Mouse (Mus musculus) midbrain, embryonic 12.5 days (tissue): ENCODE results near the gene B3galt6. TPM values are rescaled to one million over a fixed set of nuclear protein-coding genes. Genes with fewer than 3 reads are reported as not detected.

ENCODE experiments used
- ATAC-seq: fragments of 200-750 bp; cut with Nextera tagmentation; 2 replicates; pipeline ENCODE4 v1.8.0; 2017; ENCODE audit warnings: low read depth, moderate TSS enrichment, moderate library complexity; ENCODE audit not compliant: low FRiP score
- H3K27ac ChIP-seq: fragments of 300-500 bp; sonication (generic); replicated peaks from 2 replicates; pipeline ENCODE4 v1.5.1; 2016; ENCODE audit warnings: mild to moderate bottlenecking
- H3K27me3 ChIP-seq: fragments of 300-500 bp; sonication (generic); 2 replicates; pipeline ENCODE4 v1.6.1; 2016; ENCODE audit warnings: mild to moderate bottlenecking
- H3K36me3 ChIP-seq: fragments of 300-500 bp; sonication (generic); 2 replicates; pipeline ENCODE4 v1.6.1; 2016
- H3K4me1 ChIP-seq: fragments of 300-500 bp; sonication (generic); 2 replicates; pipeline ENCODE4 v1.6.1; 2016
- H3K4me2 ChIP-seq: fragments of 300-500 bp; sonication (generic); replicated peaks from 2 replicates; pipeline ENCODE4 v1.6.1; 2016; ENCODE audit warnings: mild to moderate bottlenecking, moderate library complexity
- H3K4me3 ChIP-seq: fragments of 300-500 bp; sonication (generic); 2 replicates; pipeline ENCODE4 v1.5.1; 2016; ENCODE audit warnings: mild to moderate bottlenecking
- H3K9ac ChIP-seq: fragments of 300-500 bp; sonication (generic); replicated peaks from 2 replicates; pipeline ENCODE4 v1.6.1; 2016; ENCODE audit warnings: mild to moderate bottlenecking, moderate library complexity
- H3K9me3 ChIP-seq: fragments of 300-500 bp; sonication (generic); 2 replicates; pipeline ENCODE4 v1.6.1; 2016; ENCODE audit warnings: mild to moderate bottlenecking
- WGBS: fragments of 180-500 bp; shearing (Covaris S2); methylation state at CpG from one replicate; pipeline ENCODE4 v1.1.7; 2016; 5-methylcytosine and 5-hydroxymethylcytosine counted together
- polyA plus RNA-seq: library from polyadenylated mRNA; unstranded; fragments of >200 nt; fragmentation: Nextera tagmentation; extraction: Ambion mirVana; gene quantifications from 2 replicates; pipeline ENCODE4 v1.2.1, GENCODE M21; 2016

Gene B3galt6
- polyA plus RNA-seq: 19.1 and 23.0 TPM in 2 replicates

- ATAC-seq: peak; percentile 87
- Histone ChIP-seq H3K4me3 (peak within 1 kb of the TSS; percentile 76), H3K4me1 (peaks cover 30% of the 10 kb centered on the region), H3K9me3 (no peaks in the 10 kb centered on the region), H3K27ac (peak within 1 kb of the TSS; percentile 84), H3K9ac (peak within 1 kb of the TSS; percentile 77), H3K4me2 (peak within 1 kb of the TSS; percentile 95), H3K36me3 (peaks cover 16% of the 10 kb centered on the region), H3K27me3 (no peaks in the 10 kb centered on the region)
- WGBS: under 1% methylated on average over 99 of the region's 99 CpGs
These were observed at the start of gene B3galt6, which contains the start of gene Sdf4 for GRCm38 (mm10) chr4:155992241-155992905. TSS of gene B3galt6 (minus strand) at chr4:155992649. TSS of gene Sdf4 (plus strand) at chr4:155992872.

GRCm38 (mm10) chr4:156034901-156035300 is 42.5 kb upstream of the B3galt6 start:
- Histone ChIP-seq H3K4me1 (peaks cover 32% of the 10 kb centered on the region), H3K27me3 (peaks cover 27% of the 10 kb centered on the region), H3K9me3 (no peaks in the 10 kb centered on the region), H3K4me2 (peak overlapping the region; percentile 48), H3K4me3 (peak overlapping the region; percentile 31), H3K27ac (no peak overlapping the region), H3K36me3 (no peaks in the 10 kb centered on the region), H3K9ac (peak overlapping the region; percentile 28; the same call in 1 of the 2 replicates)
- ATAC-seq: no peak
- 5% methylated on average over 25 of the region's 25 CpGs for WGBS

GRCm38 (mm10) chr4:156034301-156034700 is 41.9 kb upstream of the B3galt6 start:
- peaks cover 32% of the 10 kb centered on the region for H3K4me1 ChIP-seq
- H3K4me3 ChIP-seq: 0 out of 2 replicates have a peak overlapping the region, but pooled peaks have one; percentile 31
- peak overlapping the region; percentile 48; the same call in 1 of the 2 replicates for H3K4me2 ChIP-seq
- H3K27ac ChIP-seq: no peak overlapping the region
- H3K36me3 ChIP-seq: peaks cover 2% of the 10 kb centered on the region; the same call in 1 of the 2 replicates
- peaks cover 27% of the 10 kb centered on the region for H3K27me3 ChIP-seq
- WGBS: 55% methylated on average over 4 of the region's 4 CpGs
- ATAC-seq: no peak
- H3K9me3 ChIP-seq: no peaks in the 10 kb centered on the region
- peak overlapping the region; percentile 28; the same call in 1 of the 2 replicates for H3K9ac ChIP-seq

DNA sequence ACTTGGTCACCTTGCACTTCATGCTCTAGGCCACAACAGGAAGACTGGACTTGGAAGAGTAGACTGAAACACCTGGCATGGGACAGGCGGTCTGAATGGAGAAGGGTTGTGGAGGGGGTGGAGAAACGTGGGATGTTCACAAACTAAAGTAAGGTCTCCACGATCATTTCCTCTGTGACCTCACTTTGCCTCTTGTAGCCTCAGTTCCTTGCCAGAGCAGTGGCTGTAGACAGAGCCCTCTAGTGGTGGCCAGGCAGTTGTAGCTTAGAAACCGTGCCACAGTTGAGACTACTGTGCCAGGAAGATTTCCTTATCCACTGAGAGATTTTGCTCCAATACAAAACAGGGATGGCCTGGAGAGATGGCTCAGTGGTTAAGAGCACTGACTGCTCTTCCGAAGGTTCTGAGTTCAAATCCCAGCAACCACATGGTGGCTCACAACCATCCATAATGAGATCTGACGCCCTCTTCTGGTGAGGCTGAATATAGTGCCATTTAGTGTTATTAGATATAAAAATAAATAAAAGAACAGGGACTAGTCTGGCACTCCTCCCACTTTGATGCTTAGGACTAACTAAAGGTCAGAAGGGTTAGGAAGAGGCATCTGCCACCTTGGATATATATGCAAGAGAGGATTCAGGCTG is 41.1 kb upstream of the B3galt6 start:
- Histone ChIP-seq H3K4me2 (no peak overlapping the region), H3K4me1 (peaks cover 32% of the 10 kb centered on the region), H3K4me3 (no peak overlapping the region), H3K9me3 (no peaks in the 10 kb centered on the region), H3K27me3 (peaks cover 27% of the 10 kb centered on the region), H3K9ac (no peak overlapping the region), H3K36me3 (peaks cover 5% of the 10 kb centered on the region; the same call in 1 of the 2 replicates), H3K27ac (no peak overlapping the region)
- no peak for ATAC-seq
- 55% methylated on average over 6 of the region's 6 CpGs for WGBS

DNA sequence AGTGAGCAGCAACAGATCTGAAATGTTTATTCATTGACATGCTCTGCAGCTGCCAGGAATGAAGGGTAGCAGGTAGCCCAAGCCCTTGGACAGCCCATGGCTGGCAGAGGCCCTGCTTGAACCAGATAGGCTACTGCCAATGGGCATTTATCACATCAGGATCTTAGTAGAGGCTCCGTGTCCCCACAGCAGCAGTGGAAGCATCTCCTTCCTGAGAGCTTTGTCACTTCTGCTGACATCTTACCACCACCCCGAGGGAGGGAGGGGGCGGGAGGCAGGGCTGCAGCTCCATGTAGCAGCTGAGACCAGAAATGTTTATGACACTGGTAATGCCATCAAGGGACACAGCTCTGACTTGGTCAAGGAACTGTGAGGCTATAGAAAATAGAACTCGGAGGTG is 40.4 kb upstream of the B3galt6 start:
- no peak overlapping the region for H3K9ac ChIP-seq
- H3K36me3 ChIP-seq: peaks cover 12% of the 10 kb centered on the region
- H3K9me3 ChIP-seq: no peaks in the 10 kb centered on the region
- no peak for ATAC-seq
- peaks cover 32% of the 10 kb centered on the region for H3K4me1 ChIP-seq
- no peak overlapping the region for H3K4me2 ChIP-seq
- 98% methylated on average over 4 of the region's 4 CpGs for WGBS
- peaks cover 27% of the 10 kb centered on the region for H3K27me3 ChIP-seq
- no peak overlapping the region for H3K27ac ChIP-seq
- no peak overlapping the region for H3K4me3 ChIP-seq

DNA sequence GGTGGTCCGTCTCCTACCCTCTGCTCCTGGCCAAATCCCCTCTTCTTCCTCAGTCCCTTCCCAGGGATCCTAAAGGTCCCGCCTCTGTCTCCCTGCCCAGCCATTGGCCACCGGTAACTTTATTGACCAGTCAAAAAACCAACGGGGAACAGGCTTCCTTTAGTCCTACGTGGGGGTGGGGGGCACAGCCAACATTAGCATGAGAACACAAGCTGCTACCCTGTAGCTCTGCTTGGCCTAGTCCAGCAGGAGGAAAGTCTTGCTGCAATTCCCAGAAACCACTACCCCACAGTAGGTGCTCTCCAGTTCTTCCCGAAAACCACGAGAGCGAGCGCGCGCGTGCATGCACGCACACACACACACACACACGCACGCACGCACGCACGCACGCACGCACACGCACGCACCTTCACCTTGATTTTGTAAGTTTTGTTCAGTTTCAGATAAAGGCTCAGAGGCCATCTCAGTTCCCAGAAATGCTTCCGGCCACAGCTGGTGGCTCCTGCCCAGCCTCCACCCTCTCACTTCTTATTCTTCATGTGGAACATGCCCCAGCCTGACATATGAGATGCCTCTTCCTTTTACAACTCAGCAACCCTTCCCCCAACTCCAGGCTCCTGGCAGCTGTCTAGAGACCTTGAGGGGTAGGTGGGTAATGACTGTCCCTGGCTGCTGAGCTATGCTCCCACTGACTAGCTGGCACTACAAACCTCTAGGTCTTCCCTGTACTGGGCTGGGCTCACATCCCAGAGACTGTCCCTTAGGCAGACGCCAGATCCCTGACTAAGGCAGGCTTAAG is 39.3 kb upstream of the B3galt6 start:
- Histone ChIP-seq H3K27ac (peak overlapping the region; percentile 90), H3K9ac (peak overlapping the region; percentile 60), H3K4me3 (peak overlapping the region; percentile 52), H3K36me3 (peaks cover 23% of the 10 kb centered on the region), H3K4me1 (peaks cover 32% of the 10 kb centered on the region), H3K4me2 (peak overlapping the region; percentile 62), H3K9me3 (no peaks in the 10 kb centered on the region), H3K27me3 (peaks cover 27% of the 10 kb centered on the region)
- 2% methylated on average over 24 of the region's 24 CpGs for WGBS
- peak; percentile 94 for ATAC-seq

GRCm38 (mm10) chr4:156031255-156031592 is 38.8 kb upstream of the B3galt6 start:
- 6% methylated on average over 7 of the region's 7 CpGs for WGBS
- Histone ChIP-seq H3K4me3 (peak overlapping the region; percentile 52), H3K9me3 (no peaks in the 10 kb centered on the region), H3K9ac (peak overlapping the region; percentile 60), H3K36me3 (peaks cover 27% of the 10 kb centered on the region), H3K27me3 (peaks cover 26% of the 10 kb centered on the region), H3K27ac (peak overlapping the region; percentile 90), H3K4me1 (peaks cover 32% of the 10 kb centered on the region), H3K4me2 (peak overlapping the region; percentile 62)
- ATAC-seq: no peak

DNA sequence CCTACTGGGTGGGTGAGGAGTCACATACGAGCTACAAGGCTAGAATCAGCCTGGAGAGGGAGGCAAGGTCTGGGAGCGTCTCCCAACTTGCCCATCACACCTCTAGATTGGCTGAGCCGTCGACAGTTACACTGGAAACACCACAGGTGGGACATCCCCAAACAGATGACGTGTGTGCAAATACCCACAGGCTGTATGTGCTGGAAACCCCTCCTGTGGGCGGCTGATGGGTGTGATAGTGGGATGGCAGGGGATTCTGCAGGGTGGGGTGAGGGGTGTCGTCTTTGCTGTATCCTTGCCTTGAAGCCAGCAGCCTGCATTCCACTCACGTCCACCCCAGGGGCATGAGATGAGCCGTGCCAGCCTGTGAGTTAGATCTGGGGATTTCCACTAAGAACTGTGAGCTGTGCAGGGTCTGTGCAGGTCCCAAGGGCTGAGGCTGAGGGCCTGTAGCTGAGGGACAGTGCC is 38.2 kb upstream of the B3galt6 start:
- Histone ChIP-seq H3K36me3 (peaks cover 30% of the 10 kb centered on the region), H3K4me2 (peak overlapping the region; percentile 62), H3K27me3 (peaks cover 21% of the 10 kb centered on the region), H3K4me1 (peaks cover 32% of the 10 kb centered on the region), H3K9ac (peak overlapping the region; percentile 60), H3K9me3 (no peaks in the 10 kb centered on the region), H3K4me3 (peak overlapping the region; percentile 52), H3K27ac (peak overlapping the region; percentile 90)
- ATAC-seq: no peak
- WGBS: 64% methylated on average over 9 of the region's 9 CpGs

- H3K4me1 ChIP-seq: peaks cover 24% of the 10 kb centered on the region
- no peak overlapping the region for H3K4me3 ChIP-seq
- H3K9me3 ChIP-seq: no peaks in the 10 kb centered on the region
- 95% methylated on average over 7 of the region's 7 CpGs for WGBS
- no peak for ATAC-seq
- H3K9ac ChIP-seq: no peak overlapping the region
- no peaks in the 10 kb centered on the region for H3K27me3 ChIP-seq
- H3K27ac ChIP-seq: no peak overlapping the region
- H3K36me3 ChIP-seq: peaks cover 33% of the 10 kb centered on the region
- no peak overlapping the region for H3K4me2 ChIP-seq
These were observed 36.1 kb upstream of the B3galt6 start for GRCm38 (mm10) chr4:156028580-156028979.

- H3K4me2 ChIP-seq: no peak within 1 kb of the TSS
- no peak for ATAC-seq
- H3K4me1 ChIP-seq: peaks cover 8% of the 10 kb centered on the region
- peaks cover 33% of the 10 kb centered on the region for H3K36me3 ChIP-seq
- no peaks in the 10 kb centered on the region for H3K27me3 ChIP-seq
- 66% methylated on average over 4 of the region's 4 CpGs for WGBS
- no peak within 1 kb of the TSS for H3K27ac ChIP-seq
- H3K4me3 ChIP-seq: no peak within 1 kb of the TSS
- no peaks in the 10 kb centered on the region for H3K9me3 ChIP-seq
- H3K9ac ChIP-seq: no peak within 1 kb of the TSS
These were observed 33.6 kb upstream of the B3galt6 start, which contains the start of gene Tnfrsf18 for GRCm38 (mm10) chr4:156026013-156026412. TSS of gene Tnfrsf18 (plus strand) at chr4:156026164.

- no peak overlapping the region for H3K4me3 ChIP-seq
- ATAC-seq: no peak
- 95% methylated on average over 7 of the region's 7 CpGs for WGBS
- no peak overlapping the region for H3K27ac ChIP-seq
- H3K9me3 ChIP-seq: no peaks in the 10 kb centered on the region
- no peaks in the 10 kb centered on the region for H3K27me3 ChIP-seq
- no peak overlapping the region for H3K4me2 ChIP-seq
- H3K4me1 ChIP-seq: no peaks in the 10 kb centered on the region
- H3K36me3 ChIP-seq: peaks cover 36% of the 10 kb centered on the region
- no peak overlapping the region for H3K9ac ChIP-seq
These were observed 31.7 kb upstream of the B3galt6 start for GRCm38 (mm10) chr4:156024184-156024583.
